Mouse (Mus musculus) spleen, adult 2 months (tissue): ENCODE measurements around the gene Klf15. TPM values are rescaled to one million over a fixed set of nuclear protein-coding genes. Genes with fewer than 3 reads are reported as not detected.
A peak's percentile ranks its signal among the peaks of the same experiment; 100 is the strongest.

Source experiments
- DNase-seq, 2 experiments: peaks; one replicate each; pipeline versions ENCODE4 v3.0.0 to v3.0.0-alpha.2; 2012 to 2021; ENCODE audit warnings: low spot score in 2 of 2, low read depth in 1 of 2
- H3K27ac ChIP-seq: fragments of 200-500 bp; 2 replicates; pipeline ENCODE4 v1.5.1; 2012; ENCODE audit warnings: low read length, inconsistent platforms; ENCODE audit not compliant: insufficient read depth
- H3K27me3 ChIP-seq: fragments of 200-500 bp; 2 replicates; pipeline ENCODE4 v1.6.1; 2012; ENCODE audit warnings: mild to moderate bottlenecking, moderate library complexity, low read length, inconsistent platforms; ENCODE audit not compliant: control insufficient read depth, insufficient read depth
- H3K36me3 ChIP-seq: fragments of 200-500 bp; 2 replicates; pipeline ENCODE4 v1.6.1; 2012; ENCODE audit warnings: mild to moderate bottlenecking, low read length, inconsistent platforms; ENCODE audit not compliant: control insufficient read depth, insufficient read depth
- H3K4me1 ChIP-seq: fragments of 200-500 bp; 2 replicates; pipeline ENCODE4 v1.6.1; 2011; ENCODE audit warnings: inconsistent platforms; ENCODE audit not compliant: control insufficient read depth, insufficient read depth, insufficient read length
- H3K4me3 ChIP-seq: fragments of 200-500 bp; 2 replicates; pipeline ENCODE4 v1.5.1; 2011; ENCODE audit warnings: mild to moderate bottlenecking, inconsistent platforms; ENCODE audit not compliant: insufficient read depth, insufficient read length; ENCODE audit errors: extremely low read depth
- CTCF ChIP-seq: fragments of 200-500 bp; IDR thresholded peaks from 2 replicates; pipeline ENCODE4 v1.5.1; 2011; ENCODE audit warnings: mild to moderate bottlenecking, inconsistent platforms; ENCODE audit not compliant: insufficient read depth, insufficient read length, insufficient replicate concordance; ENCODE audit errors: extremely low read depth
- POLR2A ChIP-seq: fragments of 200-500 bp; IDR thresholded peaks from 2 replicates; pipeline ENCODE4 v1.6.1; 2011; ENCODE audit warnings: low read depth, low read length, inconsistent platforms
- WGBS: fragments of 180-500 bp; shearing (Covaris S2); methylation state at CpG from one replicate; pipeline ENCODE4 v1.1.7; 2018; 5-methylcytosine and 5-hydroxymethylcytosine counted together
- polyA plus RNA-seq: library from polyadenylated mRNA; depleted of rRNA; stranded (reverse); fragments of >200 nt; gene quantifications from 2 replicates; pipeline ENCODE4 v1.2.3, GENCODE M21; 2012; rRNA removed

Klf15 gene
- polyA plus RNA-seq, 1 experiment, result 9.7 TPM

- no peaks in the 10 kb centered on the region for H3K36me3 ChIP-seq
- TF ChIP-seq POLR2A (no peak), CTCF (no peak)
- no peak overlapping the region for H3K4me3 ChIP-seq
- no peak for DNase-seq
- H3K27me3 ChIP-seq, result no peaks in the 10 kb centered on the region
- no peak overlapping the region for H3K27ac ChIP-seq
- H3K4me1 ChIP-seq, result no peaks in the 10 kb centered on the region
These were observed 52.0 kb downstream of the Klf15 start for GRCm38 (mm10) chr6:90514369-90514768.

DNA sequence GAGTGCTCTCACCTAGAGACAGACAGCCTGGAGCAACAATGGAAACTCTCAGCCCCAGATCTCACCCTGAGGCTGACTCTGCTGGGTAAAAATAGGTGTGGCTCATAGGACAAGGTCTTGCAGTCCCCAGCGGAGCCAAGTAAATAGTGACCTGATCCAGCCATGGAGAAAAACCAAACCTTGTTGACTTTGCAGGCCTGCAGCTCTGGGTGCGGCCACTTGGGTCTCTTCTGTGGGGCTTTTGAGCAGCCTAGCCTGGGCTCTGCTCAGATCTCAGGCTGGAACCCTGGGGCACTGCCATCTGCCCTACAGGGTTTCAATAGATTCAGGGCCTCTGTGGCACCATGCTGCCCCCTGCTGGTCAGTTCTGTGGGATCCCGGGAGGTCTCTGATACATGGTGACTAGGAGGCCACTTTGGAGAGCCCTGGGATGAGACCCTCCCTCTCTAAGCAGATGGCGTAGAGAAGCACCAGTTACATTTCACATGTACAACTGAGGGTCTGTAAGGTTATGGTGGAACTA, 52.6 kb downstream of the Klf15 start:
- no peak for TF ChIP-seq POLR2A
- peak; percentile 56; the same call in 1 of the 2 replicates for TF ChIP-seq CTCF

DNA sequence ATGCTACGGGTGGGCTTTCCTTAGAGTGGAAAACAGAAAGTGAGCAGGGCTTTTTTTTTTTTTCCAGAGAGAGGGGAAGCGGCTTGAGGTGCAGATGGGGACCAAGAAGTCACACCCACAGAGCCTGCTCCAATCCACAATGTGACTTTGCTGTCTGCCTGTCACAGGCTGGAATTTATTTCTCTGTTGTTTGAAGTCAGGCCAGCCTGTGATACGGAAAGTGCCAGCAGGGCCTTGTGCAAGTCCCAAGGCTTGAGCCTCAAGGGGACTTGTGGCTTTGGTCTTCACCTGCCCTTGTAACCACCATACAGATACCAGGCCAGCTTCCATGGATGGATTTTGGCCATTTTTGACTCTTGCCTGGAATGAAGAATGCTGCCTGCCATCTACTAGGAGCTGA, 56.5 kb downstream of the Klf15 start:
- H3K4me1 ChIP-seq, result no peaks in the 10 kb centered on the region
- no peak overlapping the region for H3K4me3 ChIP-seq
- WGBS, result 43% methylated on average over 3 of the region's 3 CpGs
- no peak overlapping the region for H3K27ac ChIP-seq
- TF ChIP-seq CTCF, result no peak
- no peaks in the 10 kb centered on the region for H3K27me3 ChIP-seq
- no peaks in the 10 kb centered on the region for H3K36me3 ChIP-seq
- DNase-seq, result no peak

More for the DNA sequence above, 52.6 kb downstream of the Klf15 start:
- H3K27me3 ChIP-seq, result no peaks in the 10 kb centered on the region
- WGBS, result 49% methylated on average over 4 of the region's 4 CpGs
- peak in 1 of 2 experiments; percentile 37 for DNase-seq
- H3K4me1 ChIP-seq, result no peaks in the 10 kb centered on the region
- H3K27ac ChIP-seq, result no peak overlapping the region
- no peak overlapping the region for H3K4me3 ChIP-seq
- no peaks in the 10 kb centered on the region for H3K36me3 ChIP-seq

GRCm38 (mm10) chr6:90519375-90519774, 57.0 kb downstream of the Klf15 start:
- Histone ChIP-seq H3K4me3 (no peak overlapping the region), H3K27me3 (no peaks in the 10 kb centered on the region), H3K36me3 (no peaks in the 10 kb centered on the region), H3K4me1 (no peaks in the 10 kb centered on the region), H3K27ac (no peak overlapping the region)
- DNase-seq, result no peak
- WGBS, result 58% methylated on average over 5 of the region's 5 CpGs
- TF ChIP-seq POLR2A, result no peak
- TF ChIP-seq CTCF, result no peak

Other genes with a start within 250 kb of the Klf15 start
- not detected in 2 replicates for gene Vmn1r53, start 238.1 kb upstream of the Klf15 start, polyA plus RNA-seq
- gene Vmn1r54, start 216.3 kb upstream of the Klf15 start, polyA plus RNA-seq, result not detected in 2 replicates
- not detected in 2 replicates for gene BC048671, start 161.4 kb upstream of the Klf15 start, polyA plus RNA-seq
- 1.1 and 1.4 TPM in 2 replicates for gene Chst13, start 137.4 kb upstream of the Klf15 start, polyA plus RNA-seq
- gene Uroc1, start 129.3 kb upstream of the Klf15 start, polyA plus RNA-seq, result 0.02 TPM in 2 replicates
- 15.6 and 24.6 TPM in 2 replicates for gene Zxdc, start 93.1 kb upstream of the Klf15 start, polyA plus RNA-seq
- gene Cfap100, start 33.8 kb upstream of the Klf15 start, polyA plus RNA-seq, result not detected in 2 replicates
- gene Aldh1l1, start 23.9 kb downstream of the Klf15 start, polyA plus RNA-seq, result 1.9 and 2.9 TPM in 2 replicates
- 7.2 and 8.3 TPM in 2 replicates for gene Slc41a3, start 142.1 kb downstream of the Klf15 start, polyA plus RNA-seq